Mouse (Mus musculus): ENCODE data around the gene Kcnj10. TPM values are rescaled to one million over a fixed set of nuclear protein-coding genes. Genes with fewer than 3 reads are reported as not detected.

Kcnj10 gene
- total and polyA plus RNA-seq, 3 experiments = 0.11 to 1.1 TPM; not detected in 1

DNA sequence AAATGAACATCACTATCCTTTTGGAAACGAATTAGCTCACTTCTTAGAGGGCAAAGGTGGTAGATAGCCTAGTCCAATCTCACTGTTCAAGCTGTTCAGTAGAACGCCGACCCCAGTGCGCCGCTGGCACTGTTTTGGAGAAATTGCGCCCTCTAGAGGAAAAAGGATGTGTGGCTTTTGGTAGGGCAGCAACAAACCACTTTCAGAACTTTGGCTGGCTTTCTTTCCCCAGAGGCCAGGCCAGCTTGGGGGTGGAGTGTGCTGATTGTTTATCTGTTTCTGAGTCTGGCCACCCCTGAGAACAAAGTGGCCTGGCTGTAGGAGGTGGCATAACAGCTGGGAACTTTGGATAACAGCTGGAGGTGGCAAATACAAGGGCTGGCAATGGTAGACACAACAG lies 23.7 kb downstream of the Kcnj10 start:
- H3K4me3 ChIP-seq (ENCODE audit: low read depth, low read length) = peak overlapping the region; percentile 39; the same call in 1 of the 2 replicates
- H3K36me3 ChIP-seq (replicated peaks) = no peaks in the 10 kb centered on the region
- H3K9me3 ChIP-seq (replicated peaks) = no peaks in the 10 kb centered on the region
- H3K27me3 ChIP-seq (ENCODE audit: insufficient read depth, low read length) = peaks cover 20% of the 10 kb centered on the region
- TF ChIP-seq GATA2 (IDR thresholded peaks at IDR 0.05; ENCODE audit: borderline replicate concordance, low read depth, low read length) (no peak), TAL1 (conservative IDR thresholded peaks at IDR 0.05; ENCODE audit: low read depth, low read length) (no peak), POLR2AphosphoS5 (IDR thresholded peaks at IDR 0.05; ENCODE audit: insufficient replicate concordance, low read depth, low read length) (no peak), CTCF (IDR thresholded peaks at IDR 0.05; ENCODE audit: low read depth, low read length) (peak; percentile 18; the same call in 1 of the 2 replicates), GATA1 (IDR thresholded peaks at IDR 0.05; ENCODE audit: borderline replicate concordance, low read length) (no peak)
- H3K4me1 ChIP-seq (ENCODE audit: insufficient read depth, low read depth, low read length) = peaks cover 12% of the 10 kb centered on the region
- peak; percentile 61 for ATAC-seq (ENCODE audit: extremely low read depth, insufficient number of reproducible peaks, low FRiP score, poor library complexity, severe bottlenecking)
- peak; percentile 43 for DNase-seq (ENCODE audit: low spot score)

DNA sequence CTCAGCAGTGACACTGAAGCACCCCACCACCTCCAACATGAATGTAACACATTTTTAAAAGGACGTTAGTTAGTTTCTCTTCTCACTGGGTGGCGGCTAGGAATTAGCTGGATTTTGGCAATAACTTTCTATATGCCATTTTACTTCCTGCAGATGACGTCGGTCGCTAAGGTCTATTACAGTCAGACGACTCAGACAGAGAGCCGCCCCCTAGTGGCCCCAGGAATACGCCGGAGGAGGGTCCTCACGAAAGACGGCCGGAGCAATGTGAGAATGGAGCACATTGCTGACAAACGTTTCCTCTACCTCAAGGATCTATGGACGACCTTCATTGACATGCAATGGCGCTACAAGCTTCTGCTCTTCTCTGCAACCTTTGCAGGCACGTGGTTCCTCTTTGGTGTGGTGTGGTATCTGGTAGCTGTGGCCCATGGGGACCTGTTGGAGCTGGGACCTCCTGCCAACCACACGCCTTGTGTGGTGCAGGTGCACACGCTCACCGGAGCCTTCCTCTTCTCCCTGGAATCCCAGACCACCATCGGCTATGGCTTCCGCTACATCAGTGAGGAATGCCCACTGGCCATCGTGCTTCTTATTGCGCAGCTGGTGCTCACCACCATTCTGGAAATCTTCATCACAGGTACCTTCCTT lies 27.9 kb downstream of the Kcnj10 start:
- peaks cover 12% of the 10 kb centered on the region for H3K4me1 ChIP-seq (ENCODE audit: insufficient read depth, low read depth, low read length)
- H3K9me3 ChIP-seq (replicated peaks) = no peaks in the 10 kb centered on the region
- no peak for DNase-seq (ENCODE audit: low spot score)
- H3K27me3 ChIP-seq (ENCODE audit: insufficient read depth, low read length) = peaks cover 12% of the 10 kb centered on the region
- TF ChIP-seq CTCF (IDR thresholded peaks at IDR 0.05; ENCODE audit: low read depth, low read length) = peak; percentile 35; the same call in 1 of the 2 replicates
- no peak for TF ChIP-seq GATA2 (IDR thresholded peaks at IDR 0.05; ENCODE audit: borderline replicate concordance, low read depth, low read length)
- no peak for TF ChIP-seq TAL1 (conservative IDR thresholded peaks at IDR 0.05; ENCODE audit: low read depth, low read length)
- no peak for TF ChIP-seq GATA1 (IDR thresholded peaks at IDR 0.05; ENCODE audit: borderline replicate concordance, low read length)
- no peak for TF ChIP-seq POLR2AphosphoS5 (IDR thresholded peaks at IDR 0.05; ENCODE audit: insufficient replicate concordance, low read depth, low read length)
- ATAC-seq (ENCODE audit: extremely low read depth, insufficient number of reproducible peaks, low FRiP score, poor library complexity, severe bottlenecking) = no peak; the same call in 1 of the 2 replicates
- no peak overlapping the region for H3K4me3 ChIP-seq (ENCODE audit: low read depth, low read length)
- no peaks in the 10 kb centered on the region for H3K36me3 ChIP-seq (replicated peaks)

DNA sequence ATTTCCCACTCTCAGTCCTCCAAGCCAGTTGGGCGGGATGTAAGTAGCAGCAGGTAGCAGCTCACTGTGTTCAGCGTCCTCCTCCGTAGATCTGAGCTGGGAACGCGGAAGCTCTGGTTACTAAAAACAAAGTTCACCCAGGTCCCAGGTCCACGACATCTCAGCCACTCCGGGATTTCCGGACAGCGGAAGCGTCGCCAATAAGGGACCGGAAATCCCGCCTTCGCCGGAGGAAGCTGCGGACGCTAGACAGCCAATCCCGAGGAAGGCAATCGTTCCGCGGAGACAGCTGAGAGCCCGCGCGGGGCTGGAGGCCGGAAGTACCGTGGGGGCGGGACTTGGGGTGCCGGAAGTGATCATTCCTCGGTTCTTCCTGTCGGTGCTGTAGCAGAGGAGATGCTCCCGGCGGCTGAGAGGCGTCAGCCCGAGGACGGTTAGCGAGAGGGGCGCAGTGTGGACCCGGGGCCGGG lies 35.2 kb downstream of the Kcnj10 start, which contains the start of gene Pigm:
TSS of gene Pigm (plus strand) at position 349 of the 470 bp plus-strand sequence.
- peaks cover 34% of the 10 kb centered on the region for H3K4me1 ChIP-seq (ENCODE audit: insufficient read depth, low read depth, low read length)
- H3K27me3 ChIP-seq (ENCODE audit: insufficient read depth, low read length) = no peaks in the 10 kb centered on the region; the same call in 1 of the 2 replicates
- ATAC-seq (ENCODE audit: extremely low read depth, insufficient number of reproducible peaks, low FRiP score, poor library complexity, severe bottlenecking) (peak; percentile 96), DNase-seq (ENCODE audit: low spot score) (peak; percentile 97)
- peak within 1 kb of the TSS; percentile 99 for H3K4me3 ChIP-seq (ENCODE audit: low read depth, low read length)
- no peaks in the 10 kb centered on the region for H3K9me3 ChIP-seq (replicated peaks)
- peaks cover 32% of the 10 kb centered on the region for H3K36me3 ChIP-seq (replicated peaks)
- TF ChIP-seq TAL1 (conservative IDR thresholded peaks at IDR 0.05; ENCODE audit: low read depth, low read length) (no peak), CTCF (IDR thresholded peaks at IDR 0.05; ENCODE audit: low read depth, low read length) (no peak), GATA2 (IDR thresholded peaks at IDR 0.05; ENCODE audit: borderline replicate concordance, low read depth, low read length) (no peak), POLR2AphosphoS5 (IDR thresholded peaks at IDR 0.05; ENCODE audit: insufficient replicate concordance, low read depth, low read length) (no peak), GATA1 (IDR thresholded peaks at IDR 0.05; ENCODE audit: borderline replicate concordance, low read length) (no peak)

DNA sequence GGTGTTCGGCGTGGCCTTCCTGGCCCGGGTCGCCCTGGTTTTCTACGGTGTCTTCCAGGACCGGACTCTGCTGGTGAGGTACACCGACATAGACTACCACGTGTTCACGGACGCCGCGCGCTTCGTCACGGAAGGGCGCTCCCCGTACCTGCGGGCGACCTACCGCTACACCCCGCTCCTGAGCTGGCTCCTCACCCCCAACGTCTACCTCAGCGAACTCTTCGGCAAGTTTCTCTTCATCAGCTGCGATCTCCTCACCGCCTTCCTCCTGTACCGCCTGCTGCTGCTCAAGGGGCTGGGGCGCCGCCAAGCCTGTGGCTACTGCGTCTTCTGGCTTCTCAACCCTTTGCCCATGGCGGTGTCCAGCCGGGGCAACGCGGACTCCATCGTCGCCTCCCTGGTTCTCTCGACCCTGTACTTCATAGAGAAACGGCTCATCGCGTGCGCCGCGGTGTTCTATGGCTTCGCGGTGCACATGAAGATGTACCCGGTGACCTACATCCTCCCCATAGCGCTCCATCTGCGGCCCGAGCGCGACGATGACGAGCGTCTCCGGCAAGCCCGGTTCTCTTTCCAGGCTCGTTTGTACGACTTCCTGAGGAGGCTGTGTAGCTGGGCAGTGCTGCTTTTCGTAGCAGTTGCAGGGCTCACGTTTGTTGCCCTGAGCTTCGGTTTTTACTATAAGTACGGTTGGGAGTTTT lies 35.9 kb downstream of the Kcnj10 start:
- TF ChIP-seq GATA1 (IDR thresholded peaks at IDR 0.05; ENCODE audit: borderline replicate concordance, low read length) (no peak), CTCF (IDR thresholded peaks at IDR 0.05; ENCODE audit: low read depth, low read length) (no peak)
- H3K27me3 ChIP-seq (ENCODE audit: insufficient read depth, low read length) = no peaks in the 10 kb centered on the region; the same call in 1 of the 2 replicates
- DNase-seq (ENCODE audit: low spot score) (peak; percentile 11), ATAC-seq (ENCODE audit: extremely low read depth, insufficient number of reproducible peaks, low FRiP score, poor library complexity, severe bottlenecking) (no peak)
- no peaks in the 10 kb centered on the region for H3K9me3 ChIP-seq (replicated peaks)
- H3K36me3 ChIP-seq (replicated peaks) = peaks cover 36% of the 10 kb centered on the region
- H3K4me1 ChIP-seq (ENCODE audit: insufficient read depth, low read depth, low read length) = peaks cover 41% of the 10 kb centered on the region
- H3K4me3 ChIP-seq (ENCODE audit: low read depth, low read length) = peak overlapping the region; percentile 99

DNA sequence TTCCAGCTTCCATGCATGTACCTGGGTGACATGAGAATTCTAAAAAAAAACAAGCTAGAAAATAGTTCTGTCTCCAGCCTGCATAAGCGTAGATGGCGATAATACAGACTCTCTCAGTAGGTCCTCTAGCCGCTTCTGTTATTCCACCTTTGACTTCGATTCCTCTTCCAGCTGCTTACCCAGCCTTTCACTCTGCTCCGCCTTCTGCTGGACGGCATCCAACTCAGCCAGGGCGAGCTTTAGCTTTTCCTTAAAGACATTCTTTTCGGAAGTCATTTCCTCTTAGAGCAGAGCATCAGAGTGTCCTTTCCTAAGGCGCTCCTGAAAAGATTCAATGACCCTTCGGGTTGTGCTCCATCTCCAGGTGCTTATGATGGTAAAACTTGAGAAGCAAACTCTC lies 39.1 kb downstream of the Kcnj10 start:
- ATAC-seq (ENCODE audit: extremely low read depth, insufficient number of reproducible peaks, low FRiP score, poor library complexity, severe bottlenecking) = no peak

DNA sequence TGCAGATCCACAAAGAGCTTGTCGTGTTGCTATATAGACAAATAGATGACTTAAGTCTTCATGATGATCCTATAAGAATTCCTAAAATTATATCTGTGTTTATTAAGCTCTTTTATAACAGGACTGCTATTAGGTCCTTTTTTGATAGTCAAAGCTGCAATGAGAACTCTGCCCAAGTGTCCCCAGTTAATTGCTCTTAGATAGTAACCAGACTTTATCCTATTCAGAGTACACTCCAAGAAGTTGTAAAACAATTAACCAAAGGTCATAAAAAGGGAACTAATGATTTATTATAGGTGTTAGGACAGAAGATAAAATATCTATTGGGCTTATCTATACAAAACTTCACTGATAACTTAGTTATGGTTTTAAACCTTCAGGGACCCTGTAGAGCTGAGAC lies 41.1 kb downstream of the Kcnj10 start:
- H3K27me3 ChIP-seq (ENCODE audit: insufficient read depth, low read length) = no peaks in the 10 kb centered on the region
- TF ChIP-seq GATA1 (IDR thresholded peaks at IDR 0.05; ENCODE audit: borderline replicate concordance, low read length) (no peak), POLR2AphosphoS5 (IDR thresholded peaks at IDR 0.05; ENCODE audit: insufficient replicate concordance, low read depth, low read length) (no peak), GATA2 (IDR thresholded peaks at IDR 0.05; ENCODE audit: borderline replicate concordance, low read depth, low read length) (no peak), TAL1 (conservative IDR thresholded peaks at IDR 0.05; ENCODE audit: low read depth, low read length) (no peak), CTCF (IDR thresholded peaks at IDR 0.05; ENCODE audit: low read depth, low read length) (no peak)
- no peak overlapping the region for H3K4me3 ChIP-seq (ENCODE audit: low read depth, low read length)
- peaks cover 45% of the 10 kb centered on the region for H3K4me1 ChIP-seq (ENCODE audit: insufficient read depth, low read depth, low read length)
- DNase-seq (ENCODE audit: low spot score) (no peak), ATAC-seq (ENCODE audit: extremely low read depth, insufficient number of reproducible peaks, low FRiP score, poor library complexity, severe bottlenecking) (no peak)
- no peaks in the 10 kb centered on the region for H3K9me3 ChIP-seq (replicated peaks)
- H3K36me3 ChIP-seq (replicated peaks) = peaks cover 57% of the 10 kb centered on the region

More for the DNA sequence above, 39.1 kb downstream of the Kcnj10 start:
- Histone ChIP-seq H3K4me3 (ENCODE audit: low read depth, low read length) (no peak overlapping the region; the same call in 1 of the 2 replicates), H3K9me3 (replicated peaks) (no peaks in the 10 kb centered on the region), H3K27me3 (ENCODE audit: insufficient read depth, low read length) (no peaks in the 10 kb centered on the region), H3K36me3 (replicated peaks) (peaks cover 49% of the 10 kb centered on the region), H3K4me1 (ENCODE audit: insufficient read depth, low read depth, low read length) (peaks cover 51% of the 10 kb centered on the region)
- TF ChIP-seq GATA1 (IDR thresholded peaks at IDR 0.05; ENCODE audit: borderline replicate concordance, low read length) (no peak), POLR2AphosphoS5 (IDR thresholded peaks at IDR 0.05; ENCODE audit: insufficient replicate concordance, low read depth, low read length) (no peak), CTCF (IDR thresholded peaks at IDR 0.05; ENCODE audit: low read depth, low read length) (no peak), GATA2 (IDR thresholded peaks at IDR 0.05; ENCODE audit: borderline replicate concordance, low read depth, low read length) (no peak)
- DNase-seq (ENCODE audit: low spot score) = no peak
